Mouse (Mus musculus): Measurements from ENCODE around the gene Gm49366.
"Not testable (repeated sequence)": the region's sequence is repeated elsewhere in the genome, so short reads cannot be mapped to it uniquely, and the experiment has no call there.

GRCm38 (mm10) chr12:83999237-83999636 lies 39.5 kb upstream of the Gm49366 start:
- not testable (repeated sequence) for TF ChIP-seq USF1 (IDR thresholded peaks at IDR 0.05; ENCODE audit: low read depth); CTCF (IDR thresholded peaks at IDR 0.05; ENCODE audit: control insufficient read depth, insufficient read depth, insufficient read length); MYOG (IDR thresholded peaks at IDR 0.05; ENCODE audit: control insufficient read depth, extremely low read depth, insufficient read length); MAX (IDR thresholded peaks at IDR 0.05); MYOD1 (IDR thresholded peaks at IDR 0.05; ENCODE audit: control insufficient read depth, insufficient read length, low read depth); CEBPB (IDR thresholded peaks at IDR 0.05; ENCODE audit: low read depth); FOSL1 (IDR thresholded peaks at IDR 0.05; ENCODE audit: insufficient read depth, low read length, poor library complexity, severe bottlenecking)
